Mouse (Mus musculus) cerebellum, adult 2 months (tissue): ENCODE results near the gene Lemd2. TPM values are rescaled to one million over a fixed set of nuclear protein-coding genes. Genes with fewer than 3 reads are reported as not detected.

Source experiments
- DNase-seq, 2 experiments: peaks; one replicate each; pipeline ENCODE4 v3.0.0; 2021
- H3K27ac ChIP-seq: fragments of 200-500 bp; 2 replicates; pipeline ENCODE4 v1.5.1; 2012; ENCODE audit warnings: low read length, control low read depth, inconsistent platforms; ENCODE audit not compliant: insufficient read depth
- H3K27me3 ChIP-seq: fragments of 200-500 bp; 2 replicates; pipeline ENCODE4 v1.6.1; 2012; ENCODE audit warnings: inconsistent platforms, mild to moderate bottlenecking, low read length, moderate library complexity; ENCODE audit not compliant: control insufficient read depth, insufficient read depth
- H3K4me1 ChIP-seq: fragments of 200-500 bp; 2 replicates; pipeline ENCODE4 v1.6.1; 2011; ENCODE audit warnings: low read length; ENCODE audit not compliant: control insufficient read depth, insufficient read depth
- H3K4me3 ChIP-seq: fragments of 200-500 bp; replicated peaks from 2 replicates; pipeline ENCODE3; 2011; ENCODE audit warnings: mild to moderate bottlenecking, low read depth, low read length, control low read depth; ENCODE audit not compliant: insufficient read depth
- CTCF ChIP-seq: fragments of 200-500 bp; IDR thresholded peaks from 2 replicates; pipeline ENCODE4 v1.5.1; 2011; ENCODE audit warnings: low read depth, mild to moderate bottlenecking, control low read depth, low read length, moderate library complexity, borderline replicate concordance; ENCODE audit not compliant: insufficient read depth
- POLR2A ChIP-seq: fragments of 200-500 bp; IDR thresholded peaks from 2 replicates; pipeline ENCODE4 v1.6.1; 2011; ENCODE audit warnings: low read length, control low read depth, borderline replicate concordance; ENCODE audit not compliant: insufficient read depth
- WGBS: fragments of 180-500 bp; shearing (Covaris S2); methylation state at CpG from one replicate; pipeline ENCODE4 v1.1.7; 2018; 5-methylcytosine and 5-hydroxymethylcytosine counted together
- polyA plus RNA-seq: library from polyadenylated mRNA; depleted of rRNA; stranded (reverse); fragments of >200 nt; gene quantifications from 2 replicates; pipeline ENCODE4 v1.2.3, GENCODE M21; 2012

Lemd2 gene
- polyA plus RNA-seq, 1 experiment: 76.4 TPM

GRCm38 (mm10) chr17:27172459-27172858 lies 31.8 kb downstream of the Lemd2 start:
- H3K4me3 ChIP-seq: no peak overlapping the region
- no peaks in the 10 kb centered on the region for H3K27me3 ChIP-seq
- 80% methylated on average over 9 of the region's 9 CpGs for WGBS
- no peak for TF ChIP-seq CTCF
- TF ChIP-seq POLR2A: no peak
- H3K4me1 ChIP-seq: peaks cover 30% of the 10 kb centered on the region
- H3K27ac ChIP-seq: no peak overlapping the region
- DNase-seq: no peak

- WGBS: 77% methylated on average over 5 of the region's 5 CpGs
- Histone ChIP-seq H3K27me3 (no peaks in the 10 kb centered on the region), H3K4me3 (no peak overlapping the region), H3K27ac (no peak overlapping the region), H3K4me1 (peaks cover 35% of the 10 kb centered on the region)
- TF ChIP-seq POLR2A (no peak), CTCF (no peak)
- no peak for DNase-seq
Observed at GRCm38 (mm10) chr17:27171121-27171520, 33.1 kb downstream of the Lemd2 start.

- 56% methylated on average over 11 of the region's 11 CpGs for WGBS
- TF ChIP-seq CTCF (no peak), POLR2A (no peak)
- Histone ChIP-seq H3K27me3 (no peaks in the 10 kb centered on the region), H3K4me3 (no peak overlapping the region), H3K27ac (no peak overlapping the region), H3K4me1 (peaks cover 39% of the 10 kb centered on the region)
- DNase-seq: peak in 1 of 2 experiments; percentile 61
Observed at GRCm38 (mm10) chr17:27169952-27170695, 34.1 kb downstream of the Lemd2 start.

- TF ChIP-seq POLR2A (no peak), CTCF (no peak)
- Histone ChIP-seq H3K4me1 (peaks cover 30% of the 10 kb centered on the region), H3K27me3 (no peaks in the 10 kb centered on the region), H3K4me3 (no peak overlapping the region), H3K27ac (no peak overlapping the region)
- no peak for DNase-seq
- WGBS: 99% methylated on average over 4 of the region's 4 CpGs
Observed at GRCm38 (mm10) chr17:27168569-27168968, 35.7 kb downstream of the Lemd2 start.

DNA sequence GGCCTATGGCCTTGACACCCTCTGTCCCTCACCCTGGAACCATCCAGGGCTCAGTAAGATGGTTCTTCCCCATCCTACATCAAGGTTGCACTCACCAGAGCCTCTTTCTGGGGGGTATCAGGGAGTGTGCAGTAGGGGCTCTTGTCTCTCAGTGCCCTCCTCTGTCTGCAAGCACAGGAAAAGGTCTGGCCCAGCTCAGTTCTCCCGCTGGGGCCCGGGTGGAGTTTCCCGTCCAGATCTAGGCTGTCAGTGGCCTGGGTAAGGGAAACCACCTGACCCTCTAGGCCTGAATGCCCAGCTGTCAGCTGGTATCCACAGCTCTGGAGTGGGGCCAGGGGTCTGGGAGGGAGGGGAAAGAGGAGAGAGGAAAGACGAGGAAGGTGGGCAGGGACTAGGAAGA lies 36.7 kb downstream of the Lemd2 start, which contains the start of gene Ip6k3:
TSS of gene Ip6k3 (minus strand) at position 251 of the 400 bp plus-strand sequence.
- no peak for TF ChIP-seq CTCF
- no peak for TF ChIP-seq POLR2A
- DNase-seq: no peak
- Histone ChIP-seq H3K4me3 (no peak within 1 kb of the TSS), H3K27me3 (no peaks in the 10 kb centered on the region), H3K27ac (no peak within 1 kb of the TSS), H3K4me1 (peaks cover 27% of the 10 kb centered on the region)
- 30% methylated on average over 4 of the region's 4 CpGs for WGBS

- no peak for DNase-seq
- H3K27ac ChIP-seq: no peak overlapping the region
- H3K4me3 ChIP-seq: no peak overlapping the region
- H3K4me1 ChIP-seq: peaks cover 27% of the 10 kb centered on the region
- WGBS: 89% methylated on average over 6 of the region's 6 CpGs
- no peak for TF ChIP-seq POLR2A
- no peak for TF ChIP-seq CTCF
- no peaks in the 10 kb centered on the region for H3K27me3 ChIP-seq
Observed at GRCm38 (mm10) chr17:27166901-27167300, 37.4 kb downstream of the Lemd2 start.

DNA sequence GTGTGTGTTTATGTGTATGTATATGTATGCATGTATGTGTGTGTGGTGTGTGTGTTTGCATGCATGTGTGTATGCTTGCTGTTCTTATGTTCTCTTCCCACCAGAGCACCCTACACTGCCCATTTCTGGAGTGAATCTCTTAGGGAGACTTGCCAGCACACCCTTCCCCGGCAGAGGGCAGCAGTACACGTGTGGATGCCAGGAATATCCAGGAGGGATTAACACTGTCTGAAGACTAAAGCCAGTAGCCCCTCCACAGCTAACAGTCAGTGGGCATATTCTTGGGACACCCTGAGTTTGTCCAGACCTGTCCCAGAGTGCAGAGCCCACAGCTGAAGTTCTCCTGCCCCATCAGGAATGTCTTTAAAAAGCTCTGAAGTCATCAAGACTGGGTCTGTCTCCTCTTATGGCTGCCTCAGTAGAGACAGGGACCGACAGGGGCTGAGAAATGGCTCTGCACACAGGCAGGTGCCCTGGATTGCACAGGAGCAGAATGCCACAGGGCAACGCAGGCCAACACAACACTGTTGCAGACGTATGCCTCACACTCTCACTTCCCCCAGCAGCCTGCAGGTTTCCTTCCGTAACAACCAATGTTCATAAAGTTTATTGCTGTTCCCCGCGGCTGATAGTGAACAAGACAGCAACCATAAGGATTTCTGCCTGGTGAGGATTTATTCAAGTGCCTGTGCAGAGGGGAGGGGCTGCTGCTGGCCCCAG lies 39.1 kb downstream of the Lemd2 start:
- no peak overlapping the region for H3K4me3 ChIP-seq
- TF ChIP-seq CTCF (peak; percentile 80), POLR2A (no peak)
- peak; percentile 53 to 64 for DNase-seq
- no peak overlapping the region for H3K27ac ChIP-seq
- peaks cover 18% of the 10 kb centered on the region for H3K4me1 ChIP-seq
- 67% methylated on average over 8 of the region's 8 CpGs for WGBS
- no peaks in the 10 kb centered on the region for H3K27me3 ChIP-seq

DNA sequence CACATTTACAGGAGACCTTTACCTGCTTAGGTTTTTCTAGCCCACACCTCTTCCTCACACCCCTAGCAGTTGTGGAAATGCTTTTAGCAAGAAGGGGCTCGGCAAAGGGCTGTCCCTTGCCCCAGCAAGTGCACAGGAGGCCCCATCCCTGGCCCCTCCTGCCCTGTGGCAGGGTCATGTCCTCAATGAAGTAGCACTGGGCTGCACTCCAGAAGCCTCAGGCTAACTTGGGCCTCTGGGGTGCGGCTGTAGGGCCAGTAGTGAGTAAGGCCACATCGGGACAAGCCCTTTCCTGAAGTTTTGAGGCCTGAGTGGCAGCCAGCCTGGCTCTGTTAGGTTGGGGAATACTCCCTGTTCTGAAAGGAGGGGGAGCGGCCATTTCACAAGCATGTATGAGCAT lies 43.4 kb downstream of the Lemd2 start:
- Histone ChIP-seq H3K4me1 (0 out of 2 replicates have a peak, but pooled peaks cover 4% of the 10 kb centered on the region), H3K27ac (no peak overlapping the region), H3K27me3 (no peaks in the 10 kb centered on the region), H3K4me3 (no peak overlapping the region)
- TF ChIP-seq CTCF (no peak), POLR2A (no peak)
- WGBS: 87% methylated on average over 4 of the region's 4 CpGs
- DNase-seq: no peak

- peaks cover 13% of the 10 kb centered on the region for H3K4me1 ChIP-seq
- no peak for TF ChIP-seq POLR2A
- TF ChIP-seq CTCF: no peak
- no peak overlapping the region for H3K4me3 ChIP-seq
- no peaks in the 10 kb centered on the region for H3K27me3 ChIP-seq
- 72% methylated on average over 7 of the region's 7 CpGs for WGBS
- no peak overlapping the region for H3K27ac ChIP-seq
- no peak for DNase-seq
Observed at GRCm38 (mm10) chr17:27159169-27159568, 45.1 kb downstream of the Lemd2 start.
